Mouse (Mus musculus): ENCODE data around the gene Tenm2. TPM values are rescaled to one million over a fixed set of nuclear protein-coding genes. Genes with fewer than 3 reads are reported as not detected.

Tenm2 gene
- total and polyA plus RNA-seq, 2 experiments from 2014 or later = 41.8 to 91.3 TPM

DNA sequence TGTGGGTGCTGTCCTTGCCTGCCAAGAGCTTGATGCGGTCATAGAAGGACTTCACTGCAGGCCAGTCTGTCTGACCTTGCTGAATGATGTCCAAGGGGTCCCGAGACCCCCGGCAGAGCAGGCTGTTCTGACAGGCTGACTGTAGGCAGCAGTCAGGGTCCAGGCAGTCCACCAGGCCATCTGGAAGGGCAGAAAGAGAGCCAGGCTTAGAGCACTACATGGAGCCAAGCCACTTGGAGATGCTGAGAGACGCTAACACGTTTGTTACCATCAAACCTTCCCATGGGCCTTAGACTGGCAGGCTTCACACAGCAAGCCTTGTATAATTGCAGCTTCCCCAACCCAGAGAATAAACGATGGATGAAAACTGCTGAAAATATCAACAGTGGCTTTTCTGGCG lies 1157.4 kb downstream of the Tenm2 start:
- no peaks in the 10 kb centered on the region for H3K27me3 ChIP-seq (ENCODE audit: insufficient read depth, low read length)

GRCm38 (mm10) chr11:36074015-36074567 lies 1161.7 kb downstream of the Tenm2 start:
- H3K4me2 ChIP-seq (ENCODE audit: low read depth) = no peak overlapping the region
- H3K4me1 ChIP-seq (ENCODE audit: insufficient read depth) = peaks cover 23% of the 10 kb centered on the region
- no peaks in the 10 kb centered on the region for H3K27me3 ChIP-seq (ENCODE audit: insufficient read depth, low read length)
- 32% methylated on average over 8 of the region's 8 CpGs for WGBS
- H3K9me3 ChIP-seq (ENCODE audit: low read length) = no peaks in the 10 kb centered on the region
- no peak overlapping the region for H3K4me3 ChIP-seq (ENCODE audit: low read depth, low read length)
- ATAC-seq = peak; percentile 40
- peak; percentile 65 for DNase-seq
- TF ChIP-seq CTCF (IDR thresholded peaks at IDR 0.05; ENCODE audit: low read depth) = no peak
- no peaks in the 10 kb centered on the region for H3K36me3 ChIP-seq (ENCODE audit: insufficient read depth)
- no peak overlapping the region for H3K9ac ChIP-seq
- no peak overlapping the region for H3K27ac ChIP-seq (ENCODE audit: low read depth, low read length)

More for the DNA sequence above, 1157.4 kb downstream of the Tenm2 start:
- no peak for ATAC-seq
- Histone ChIP-seq H3K4me3 (ENCODE audit: low read depth, low read length) (no peak overlapping the region), H3K4me1 (ENCODE audit: insufficient read depth) (peaks cover 10% of the 10 kb centered on the region), H3K27ac (ENCODE audit: low read depth, low read length) (no peak overlapping the region), H3K4me2 (ENCODE audit: low read depth) (no peak overlapping the region), H3K36me3 (ENCODE audit: insufficient read depth) (no peaks in the 10 kb centered on the region), H3K9ac (no peak overlapping the region), H3K9me3 (ENCODE audit: low read length) (no peaks in the 10 kb centered on the region)
- no peak for DNase-seq
- 69% methylated on average over 7 of the region's 7 CpGs for WGBS
- no peak for TF ChIP-seq CTCF (IDR thresholded peaks at IDR 0.05; ENCODE audit: low read depth)

GRCm38 (mm10) chr11:36073074-36073818 lies 1162.5 kb downstream of the Tenm2 start:
- TF ChIP-seq CTCF (IDR thresholded peaks at IDR 0.05; ENCODE audit: low read depth) = no peak
- 40% methylated on average over 8 of the region's 8 CpGs for WGBS
- H3K4me3 ChIP-seq (ENCODE audit: low read depth, low read length) = no peak overlapping the region
- H3K4me1 ChIP-seq (ENCODE audit: insufficient read depth) = peaks cover 23% of the 10 kb centered on the region
- H3K4me2 ChIP-seq (ENCODE audit: low read depth) = no peak overlapping the region
- H3K9ac ChIP-seq = no peak overlapping the region
- H3K27ac ChIP-seq (ENCODE audit: low read depth, low read length) = peak overlapping the region; percentile 42
- ATAC-seq (peak; percentile 91), DNase-seq (peak; percentile 81)
- H3K27me3 ChIP-seq (ENCODE audit: insufficient read depth, low read length) = no peaks in the 10 kb centered on the region
- H3K36me3 ChIP-seq (ENCODE audit: insufficient read depth) = 0 out of 2 replicates have a peak, but pooled peaks cover under 1% of the 10 kb centered on the region
- H3K9me3 ChIP-seq (ENCODE audit: low read length) = no peaks in the 10 kb centered on the region

DNA sequence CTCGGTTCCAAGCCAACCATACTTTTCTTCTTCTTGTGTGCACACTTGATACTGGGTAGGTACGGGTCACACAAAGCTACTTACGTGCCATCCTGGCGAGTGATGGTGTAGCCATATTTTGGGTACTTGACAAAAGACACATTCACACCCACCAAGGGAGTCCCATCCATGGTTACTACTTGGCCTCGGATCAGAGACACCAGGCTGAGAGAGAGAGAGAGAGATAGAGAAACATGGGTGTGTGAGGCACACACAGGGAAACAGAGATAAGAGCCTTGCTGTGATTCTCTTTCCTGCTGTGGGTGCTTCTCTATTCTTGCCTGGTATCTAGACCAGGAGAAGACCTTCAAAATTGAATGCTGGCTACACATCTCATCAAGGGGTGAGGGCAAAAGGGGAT lies 1163.1 kb downstream of the Tenm2 start:
- peaks cover 23% of the 10 kb centered on the region for H3K4me1 ChIP-seq (ENCODE audit: insufficient read depth)
- no peaks in the 10 kb centered on the region for H3K9me3 ChIP-seq (ENCODE audit: low read length)
- H3K27ac ChIP-seq (ENCODE audit: low read depth, low read length) = peak overlapping the region; percentile 42
- H3K4me3 ChIP-seq (ENCODE audit: low read depth, low read length) = no peak overlapping the region
- 56% methylated on average over 5 of the region's 5 CpGs for WGBS
- no peak overlapping the region for H3K4me2 ChIP-seq (ENCODE audit: low read depth)
- DNase-seq (peak; percentile 25), ATAC-seq (no peak)
- 0 out of 2 replicates have a peak, but pooled peaks cover 3% of the 10 kb centered on the region for H3K36me3 ChIP-seq (ENCODE audit: insufficient read depth)
- no peak overlapping the region for H3K9ac ChIP-seq
- no peak for TF ChIP-seq CTCF (IDR thresholded peaks at IDR 0.05; ENCODE audit: low read depth)
- no peaks in the 10 kb centered on the region for H3K27me3 ChIP-seq (ENCODE audit: insufficient read depth, low read length)

- Histone ChIP-seq H3K27ac (ENCODE audit: low read depth, low read length) (no peak overlapping the region), H3K4me2 (ENCODE audit: low read depth) (no peak overlapping the region), H3K4me3 (ENCODE audit: low read depth, low read length) (no peak overlapping the region), H3K9ac (no peak overlapping the region), H3K27me3 (ENCODE audit: insufficient read depth, low read length) (no peaks in the 10 kb centered on the region), H3K4me1 (ENCODE audit: insufficient read depth) (peaks cover 23% of the 10 kb centered on the region), H3K36me3 (ENCODE audit: insufficient read depth) (0 out of 2 replicates have a peak, but pooled peaks cover 3% of the 10 kb centered on the region), H3K9me3 (ENCODE audit: low read length) (no peaks in the 10 kb centered on the region)
- TF ChIP-seq CTCF (IDR thresholded peaks at IDR 0.05; ENCODE audit: low read depth) = no peak
- ATAC-seq (peak; percentile 26; the same call in 1 of the 2 replicates), DNase-seq (peak; percentile 27)
- 9% methylated on average over 9 of the region's 9 CpGs for WGBS
Observed at GRCm38 (mm10) chr11:36072038-36072437, 1163.7 kb downstream of the Tenm2 start.

- H3K4me3 ChIP-seq (ENCODE audit: low read depth, low read length) = no peak overlapping the region
- peaks cover 6% of the 10 kb centered on the region; the same call in 1 of the 2 replicates for H3K36me3 ChIP-seq (ENCODE audit: insufficient read depth)
- H3K4me1 ChIP-seq (ENCODE audit: insufficient read depth) = no peaks in the 10 kb centered on the region
- no peaks in the 10 kb centered on the region for H3K27me3 ChIP-seq (ENCODE audit: insufficient read depth, low read length)
- no peak for ATAC-seq
- WGBS = no CpG with 5 or more reads among the region's 1 CpGs
- no peaks in the 10 kb centered on the region for H3K9me3 ChIP-seq (ENCODE audit: low read length)
- H3K4me2 ChIP-seq (ENCODE audit: low read depth) = no peak overlapping the region
- no peak for TF ChIP-seq CTCF (IDR thresholded peaks at IDR 0.05; ENCODE audit: low read depth)
- DNase-seq = no peak
- H3K9ac ChIP-seq = no peak overlapping the region
- H3K27ac ChIP-seq (ENCODE audit: low read depth, low read length) = no peak overlapping the region
Observed at GRCm38 (mm10) chr11:36059325-36059843, 1176.4 kb downstream of the Tenm2 start.

- H3K27ac ChIP-seq (ENCODE audit: low read depth, low read length) = no peak overlapping the region
- H3K4me1 ChIP-seq (ENCODE audit: insufficient read depth) = no peaks in the 10 kb centered on the region
- no peak overlapping the region for H3K9ac ChIP-seq
- H3K27me3 ChIP-seq (ENCODE audit: insufficient read depth, low read length) = no peaks in the 10 kb centered on the region
- no peaks in the 10 kb centered on the region for H3K36me3 ChIP-seq (ENCODE audit: insufficient read depth)
- H3K9me3 ChIP-seq (ENCODE audit: low read length) = no peaks in the 10 kb centered on the region
- 85% methylated on average over 11 of the region's 11 CpGs for WGBS
- TF ChIP-seq CTCF (IDR thresholded peaks at IDR 0.05; ENCODE audit: low read depth) = no peak
- no peak overlapping the region for H3K4me3 ChIP-seq (ENCODE audit: low read depth, low read length)
- 0 out of 2 replicates have a peak, but pooled peaks have one; percentile 29 for ATAC-seq
- DNase-seq = no peak
- H3K4me2 ChIP-seq (ENCODE audit: low read depth) = no peak overlapping the region
Observed at GRCm38 (mm10) chr11:36056525-36056924, 1179.2 kb downstream of the Tenm2 start.
